Mouse (Mus musculus) midbrain, embryonic 10.5 days (tissue): ENCODE results near the gene Epb41l1. TPM values are rescaled to one million over a fixed set of nuclear protein-coding genes. Genes with fewer than 3 reads are reported as not detected.

Experiments used
- DNase-seq: peaks from one replicate; pipeline ENCODE4 v3.0.0-alpha.2; 2017; ENCODE audit warnings: low spot score
- H3K27ac ChIP-seq: fragments of 300-500 bp; sonication (generic); replicated peaks from 2 replicates; pipeline ENCODE4 v1.5.1; 2016; ENCODE audit warnings: mild to moderate bottlenecking
- H3K27me3 ChIP-seq: fragments of 300-500 bp; sonication (generic); 2 replicates; pipeline ENCODE4 v1.6.1; 2016; ENCODE audit warnings: low read depth, mild to moderate bottlenecking; ENCODE audit not compliant: poor library complexity, severe bottlenecking
- H3K36me3 ChIP-seq: fragments of 300-500 bp; sonication (generic); 2 replicates; pipeline ENCODE4 v1.6.1; 2016; ENCODE audit warnings: mild to moderate bottlenecking, moderate library complexity
- H3K4me1 ChIP-seq: fragments of 300-500 bp; sonication (generic); 2 replicates; pipeline ENCODE4 v1.6.1; 2016
- H3K4me3 ChIP-seq: fragments of 300-500 bp; sonication (generic); 2 replicates; pipeline ENCODE4 v1.5.1; 2016; ENCODE audit warnings: mild to moderate bottlenecking, moderate library complexity
- H3K9me3 ChIP-seq: fragments of 300-500 bp; sonication (generic); replicated peaks from 2 replicates; pipeline ENCODE4 v1.6.1; 2016; ENCODE audit warnings: mild to moderate bottlenecking
- WGBS: fragments of 180-500 bp; shearing (Covaris S2); methylation state at CpG from one replicate; pipeline ENCODE4 v1.1.7; 2016; 5-methylcytosine and 5-hydroxymethylcytosine counted together
- microRNA-seq: library from miRNA; unstranded; fragments of <30 nt; microRNA quantifications from one replicate; pipeline ENCODE4, GENCODE M21; 2017
- polyA plus RNA-seq: library from polyadenylated mRNA; unstranded; fragments of >200 nt; fragmentation: Nextera tagmentation; extraction: Ambion mirVana; gene quantifications from 2 replicates; pipeline ENCODE4 v1.2.1, GENCODE M21; 2016

The Epb41l1 gene
- polyA plus RNA-seq, 1 experiment from 2014 or later = 1.3 TPM

DNA sequence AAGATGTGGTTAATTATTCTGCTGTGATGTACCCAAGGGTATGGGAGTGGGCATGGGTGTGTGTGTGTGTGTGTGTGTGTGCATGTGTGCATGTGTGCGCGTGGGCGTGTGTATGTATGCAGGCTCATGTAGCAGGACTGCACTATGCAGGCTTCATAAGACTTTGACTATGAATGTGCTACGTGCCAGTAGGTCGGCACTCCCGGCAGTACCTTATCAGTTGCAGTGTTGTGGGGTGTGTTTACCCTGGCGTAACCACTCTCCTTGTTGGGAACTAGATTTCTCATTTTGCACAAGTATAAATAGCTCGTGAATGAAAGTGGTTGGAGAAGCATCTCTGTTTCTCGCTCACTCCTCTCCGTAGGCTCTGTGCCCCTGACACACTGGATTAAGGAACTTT lies 162.2 kb downstream of the Epb41l1 start:
- WGBS = 92% methylated on average over 10 of the region's 10 CpGs
- Histone ChIP-seq H3K27ac (no peak overlapping the region), H3K27me3 (peaks cover 6% of the 10 kb centered on the region; the same call in 1 of the 2 replicates), H3K36me3 (no peaks in the 10 kb centered on the region), H3K4me1 (peaks cover 17% of the 10 kb centered on the region), H3K4me3 (no peak overlapping the region), H3K9me3 (no peaks in the 10 kb centered on the region)
- DNase-seq = no peak

GRCm38 (mm10) chr2:156584154-156584796 lies 163.6 kb downstream of the Epb41l1 start:
- DNase-seq = no peak

DNA sequence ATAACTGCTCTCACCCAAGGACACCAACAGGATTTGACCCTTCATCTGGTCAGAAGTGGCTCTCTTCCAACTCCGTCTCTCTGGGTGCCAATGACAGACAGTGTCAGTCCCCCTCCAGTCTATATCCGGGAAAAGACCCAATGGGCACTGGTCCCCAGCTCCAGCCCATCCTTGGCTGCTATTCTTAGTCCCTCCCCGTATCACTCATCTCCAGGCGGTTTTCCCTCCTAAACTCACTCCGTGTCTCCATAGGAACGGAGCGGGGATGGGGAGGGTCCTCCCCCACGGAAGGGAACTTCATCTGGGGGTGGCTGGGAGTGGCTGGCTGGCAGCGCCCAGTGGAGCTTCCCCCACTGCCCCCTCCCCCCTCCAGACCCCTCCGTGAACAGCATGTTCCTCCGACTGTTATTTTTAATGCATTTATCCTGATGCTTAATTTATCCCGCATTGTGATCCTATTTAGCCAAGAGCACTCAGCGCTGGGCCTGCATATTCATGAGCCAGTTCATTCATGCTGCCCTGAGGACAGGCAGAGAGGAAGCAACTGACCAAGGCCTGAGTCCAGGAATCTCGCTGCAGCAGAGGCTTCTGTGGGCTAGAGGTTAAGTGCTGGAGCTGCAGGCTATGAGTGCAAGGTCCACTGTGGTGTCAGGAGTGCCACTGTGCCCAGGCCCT lies 164.2 kb downstream of the Epb41l1 start:
- Histone ChIP-seq H3K36me3 (no peaks in the 10 kb centered on the region), H3K9me3 (no peaks in the 10 kb centered on the region), H3K4me3 (peak overlapping the region; percentile 35; the same call in 1 of the 2 replicates), H3K4me1 (peaks cover 17% of the 10 kb centered on the region), H3K27ac (0 out of 2 replicates have a peak overlapping the region, but pooled peaks have one; percentile 46), H3K27me3 (peaks cover 6% of the 10 kb centered on the region; the same call in 1 of the 2 replicates)
- no peak for DNase-seq
- WGBS = 48% methylated on average over 14 of the region's 14 CpGs

More at GRCm38 (mm10) chr2:156584154-156584796, 163.6 kb downstream of the Epb41l1 start:
- Histone ChIP-seq H3K4me1 (peaks cover 17% of the 10 kb centered on the region), H3K36me3 (no peaks in the 10 kb centered on the region), H3K27me3 (peaks cover 6% of the 10 kb centered on the region; the same call in 1 of the 2 replicates), H3K27ac (0 out of 2 replicates have a peak overlapping the region, but pooled peaks have one; percentile 46), H3K4me3 (no peak overlapping the region), H3K9me3 (no peaks in the 10 kb centered on the region)
- 61% methylated on average over 11 of the region's 11 CpGs for WGBS

DNA sequence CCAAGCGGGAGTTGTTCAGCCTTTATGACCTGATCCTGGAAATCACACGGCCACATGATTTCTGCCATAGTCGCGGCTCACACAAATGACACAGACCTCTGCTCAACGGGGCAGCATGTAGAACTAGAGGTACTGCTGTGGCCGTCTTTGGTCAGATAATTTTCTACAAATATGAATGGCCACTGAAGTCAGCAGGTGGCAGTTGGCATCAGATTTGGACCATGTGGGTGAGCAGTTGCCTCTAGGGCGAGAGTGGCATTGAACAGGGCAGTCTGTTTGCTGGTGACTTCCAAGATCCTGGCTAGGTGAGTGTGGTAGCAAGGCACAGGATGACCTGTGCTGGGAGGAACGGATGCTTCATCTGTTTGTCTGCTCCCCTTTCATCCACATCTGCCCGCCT lies 168.8 kb downstream of the Epb41l1 start:
- Histone ChIP-seq H3K36me3 (no peaks in the 10 kb centered on the region), H3K9me3 (no peaks in the 10 kb centered on the region), H3K27ac (no peak overlapping the region), H3K4me3 (no peak overlapping the region), H3K27me3 (no peaks in the 10 kb centered on the region), H3K4me1 (peaks cover 14% of the 10 kb centered on the region)
- no peak for DNase-seq
- WGBS = 96% methylated on average over 9 of the region's 9 CpGs

Small RNA genes within 50 kb of the gene (microRNA-seq; reads per million reads assigned to microRNA genes)
- gene Gm22758 = not detected

Other genes starting within 250 kb of the Epb41l1 start
- 584 and 587 TPM in 2 replicates for gene Rbm39, start 240.7 kb upstream of the Epb41l1 start, polyA plus RNA-seq
- gene Phf20, start 224.4 kb upstream of the Epb41l1 start, polyA plus RNA-seq = 75.5 and 82.8 TPM in 2 replicates
- 3.1 and 3.4 TPM in 2 replicates for gene Cnbd2, start 108.6 kb upstream of the Epb41l1 start, polyA plus RNA-seq
- gene Scand1, start 108.2 kb upstream of the Epb41l1 start, polyA plus RNA-seq = 64.7 and 70.3 TPM in 2 replicates
- gene Aar2, start 126.7 kb downstream of the Epb41l1 start, polyA plus RNA-seq = 46.4 and 48.8 TPM in 2 replicates
- 128 and 146 TPM in 2 replicates for gene Dlgap4, start 192.8 kb downstream of the Epb41l1 start, polyA plus RNA-seq